Mouse (Mus musculus) liver, postnatal 0 days (tissue): Measurements from ENCODE around the gene Npr1. TPM values are rescaled to one million over a fixed set of nuclear protein-coding genes. Genes with fewer than 3 reads are reported as not detected.

Experiments
- ATAC-seq: fragments of 200-750 bp; cut with Nextera tagmentation; 2 replicates; pipeline ENCODE4 v1.8.0; 2017; ENCODE audit warnings: mild to moderate bottlenecking, moderate library complexity
- DNase-seq: peaks from one replicate; pipeline ENCODE4 v3.0.0-alpha.2; 2016
- H3K27ac ChIP-seq: fragments of 300-500 bp; sonication (generic); 2 replicates; pipeline ENCODE4 v1.5.1; 2014; ENCODE audit warnings: antibody characterized with exemption, moderate library complexity, mild to moderate bottlenecking, low read depth
- H3K27me3 ChIP-seq: fragments of 300-500 bp; sonication (generic); 2 replicates; pipeline ENCODE4 v1.6.1; 2014; ENCODE audit warnings: low read length, control low read depth, mixed read lengths; ENCODE audit not compliant: insufficient read depth
- H3K36me3 ChIP-seq: fragments of 300-500 bp; sonication (generic); replicated peaks from 2 replicates; pipeline ENCODE4 v1.6.1; 2014; ENCODE audit warnings: mild to moderate bottlenecking, control low read depth, low read length, moderate library complexity, mixed read lengths; ENCODE audit not compliant: insufficient read depth
- H3K4me1 ChIP-seq: fragments of 300-500 bp; sonication (generic); 2 replicates; pipeline ENCODE4 v1.6.1; 2014; ENCODE audit warnings: antibody characterized with exemption, mild to moderate bottlenecking, control low read depth; ENCODE audit not compliant: insufficient read depth
- H3K4me2 ChIP-seq: fragments of 300-500 bp; sonication (generic); 2 replicates; pipeline ENCODE4 v1.6.1; 2014; ENCODE audit warnings: low read depth, mild to moderate bottlenecking, low read length, moderate library complexity, mixed read lengths
- H3K4me3 ChIP-seq: fragments of 300-500 bp; sonication (generic); 2 replicates; pipeline ENCODE4 v1.5.1; 2014; ENCODE audit warnings: low read depth, low read length
- H3K9ac ChIP-seq: fragments of 300-500 bp; sonication (generic); replicated peaks from 2 replicates; pipeline ENCODE4 v1.6.1; 2014; ENCODE audit warnings: mild to moderate bottlenecking, moderate library complexity
- H3K9me3 ChIP-seq: fragments of 300-500 bp; sonication (generic); 2 replicates; pipeline ENCODE4 v1.6.1; 2016; ENCODE audit warnings: mild to moderate bottlenecking, control low read depth, low read length, mixed read lengths
- CTCF ChIP-seq: sonication (generic); IDR thresholded peaks from 2 replicates; pipeline ENCODE4 v1.5.1; 2016; ENCODE audit warnings: antibody characterized with exemption, low read depth
- EP300 ChIP-seq: IDR thresholded peaks from 2 replicates; pipeline ENCODE4 v1.6.1; 2016; ENCODE audit warnings: antibody characterized with exemption, low read depth, mild to moderate bottlenecking
- WGBS: fragments of 180-500 bp; shearing (Covaris S2); extraction: QIAGEN DNeasy Blood & Tissue Kit; methylation state at CpG from one replicate; pipeline ENCODE4 v1.1.7; 2014; ENCODE audit not compliant: insufficient replicate concordance; 5-methylcytosine and 5-hydroxymethylcytosine counted together
- polyA plus RNA-seq: library from polyadenylated mRNA; unstranded; fragments of >200 nt; fragmentation: Nextera tagmentation; extraction: Ambion mirVana; gene quantifications from 2 replicates; pipeline ENCODE4 v1.2.1, GENCODE M21; 2015

Gene Npr1
- polyA plus RNA-seq, 1 experiment from 2014 or later = 5.9 TPM

- ATAC-seq = no peak
- no peaks in the 10 kb centered on the region for H3K27me3 ChIP-seq
- no peak overlapping the region for H3K4me2 ChIP-seq
- H3K9me3 ChIP-seq = no peaks in the 10 kb centered on the region
- TF ChIP-seq CTCF = no peak
- no peak for TF ChIP-seq EP300
- WGBS = 88% methylated on average over 4 of the region's 4 CpGs
- H3K9ac ChIP-seq = no peak overlapping the region
- H3K36me3 ChIP-seq = peaks cover 75% of the 10 kb centered on the region
- H3K27ac ChIP-seq = no peak overlapping the region
- no peak for DNase-seq
- H3K4me1 ChIP-seq = peaks cover 8% of the 10 kb centered on the region
- H3K4me3 ChIP-seq = no peak overlapping the region
Measured at GRCm38 (mm10) chr3:90503444-90503843, 37.8 kb upstream of the Npr1 start.

GRCm38 (mm10) chr3:90497597-90497996 lies 31.9 kb upstream of the Npr1 start:
- H3K27ac ChIP-seq = no peak overlapping the region
- TF ChIP-seq CTCF (no peak), EP300 (no peak)
- no peaks in the 10 kb centered on the region for H3K27me3 ChIP-seq
- H3K9me3 ChIP-seq = no peaks in the 10 kb centered on the region
- H3K9ac ChIP-seq = no peak overlapping the region
- 0 out of 2 replicates have a peak, but pooled peaks cover 3% of the 10 kb centered on the region for H3K4me1 ChIP-seq
- no peak for DNase-seq
- no peak overlapping the region for H3K4me2 ChIP-seq
- peaks cover 63% of the 10 kb centered on the region for H3K36me3 ChIP-seq
- H3K4me3 ChIP-seq = no peak overlapping the region
- no peak for ATAC-seq

- no peak for TF ChIP-seq CTCF
- no peak for TF ChIP-seq EP300
- WGBS = 95% methylated on average over 7 of the region's 7 CpGs
- H3K4me2 ChIP-seq = no peak overlapping the region
- no peak overlapping the region for H3K27ac ChIP-seq
- 0 out of 2 replicates have a peak, but pooled peaks cover 3% of the 10 kb centered on the region for H3K4me1 ChIP-seq
- H3K27me3 ChIP-seq = no peaks in the 10 kb centered on the region
- H3K36me3 ChIP-seq = peaks cover 48% of the 10 kb centered on the region
- no peak overlapping the region for H3K4me3 ChIP-seq
- H3K9ac ChIP-seq = no peak overlapping the region
- DNase-seq = no peak
- no peaks in the 10 kb centered on the region for H3K9me3 ChIP-seq
- ATAC-seq = no peak
Measured at GRCm38 (mm10) chr3:90495850-90496525, 30.3 kb upstream of the Npr1 start.

- no peak overlapping the region for H3K4me3 ChIP-seq
- peak overlapping the region; percentile 32; the same call in 1 of the 2 replicates for H3K4me2 ChIP-seq
- H3K27me3 ChIP-seq = no peaks in the 10 kb centered on the region
- H3K9ac ChIP-seq = no peak overlapping the region
- peak; percentile 41; the same call in 1 of the 2 replicates for TF ChIP-seq EP300
- no peak for TF ChIP-seq CTCF
- peaks cover 8% of the 10 kb centered on the region for H3K4me1 ChIP-seq
- DNase-seq = no peak
- H3K27ac ChIP-seq = peak overlapping the region; percentile 60
- WGBS = 58% methylated on average over 4 of the region's 4 CpGs
- H3K9me3 ChIP-seq = no peaks in the 10 kb centered on the region
- ATAC-seq = peak; percentile 44
- H3K36me3 ChIP-seq = peaks cover 41% of the 10 kb centered on the region
Measured at GRCm38 (mm10) chr3:90493831-90494540, 28.3 kb upstream of the Npr1 start.

- no peak for TF ChIP-seq EP300
- TF ChIP-seq CTCF = peak; percentile 60
- Histone ChIP-seq H3K36me3 (peaks cover 36% of the 10 kb centered on the region), H3K4me1 (peaks cover 8% of the 10 kb centered on the region), H3K27ac (no peak overlapping the region), H3K4me3 (no peak overlapping the region), H3K9ac (no peak overlapping the region), H3K27me3 (no peaks in the 10 kb centered on the region), H3K9me3 (no peaks in the 10 kb centered on the region), H3K4me2 (0 out of 2 replicates have a peak overlapping the region, but pooled peaks have one; percentile 22)
- DNase-seq (no peak), ATAC-seq (peak; percentile 39)
- WGBS = 34% methylated on average over 2 of the region's 2 CpGs
Measured at GRCm38 (mm10) chr3:90491350-90491749, 25.7 kb upstream of the Npr1 start.

- no peaks in the 10 kb centered on the region for H3K9me3 ChIP-seq
- no peaks in the 10 kb centered on the region for H3K27me3 ChIP-seq
- peak within 1 kb of the TSS; percentile 77 for H3K27ac ChIP-seq
- peaks cover 8% of the 10 kb centered on the region for H3K4me1 ChIP-seq
- peak within 1 kb of the TSS; percentile 74 for H3K9ac ChIP-seq
- ATAC-seq (peak; percentile 97), DNase-seq (peak; percentile 97)
- peaks cover 36% of the 10 kb centered on the region for H3K36me3 ChIP-seq
- TF ChIP-seq EP300 (no peak), CTCF (peak; percentile 96)
- H3K4me2 ChIP-seq = peak within 1 kb of the TSS; percentile 77
- H3K4me3 ChIP-seq = peak within 1 kb of the TSS; percentile 80
- 1% methylated on average over 37 of the region's 37 CpGs for WGBS
Measured at GRCm38 (mm10) chr3:90490696-90491256, 25.1 kb upstream of the Npr1 start, which contains the start of gene Snapin. Gene Snapin, minus strand, starts transcription at chr3:90491033.
